Mouse (Mus musculus) cerebellum, postnatal 10 days (tissue): Measurements from ENCODE around the gene Gm10197.

Source experiments
- DNase-seq, 2 experiments: peaks; one replicate each; pipeline ENCODE4 v3.0.0; 2021; ENCODE audit warnings: mixed read lengths in 2 of 2

Gene Gm10197

GRCm38 (mm10) chr19:53393646-53394045 lies 22.1 kb upstream of the Gm10197 start:
- DNase-seq = no peak

- DNase-seq = peak in 1 of 2 experiments; percentile 25
Measured at GRCm38 (mm10) chr19:53392781-53393343, 21.3 kb upstream of the Gm10197 start.

- DNase-seq = peak in 1 of 2 experiments; percentile 33
Measured at GRCm38 (mm10) chr19:53391787-53392186, 20.2 kb upstream of the Gm10197 start.

DNA sequence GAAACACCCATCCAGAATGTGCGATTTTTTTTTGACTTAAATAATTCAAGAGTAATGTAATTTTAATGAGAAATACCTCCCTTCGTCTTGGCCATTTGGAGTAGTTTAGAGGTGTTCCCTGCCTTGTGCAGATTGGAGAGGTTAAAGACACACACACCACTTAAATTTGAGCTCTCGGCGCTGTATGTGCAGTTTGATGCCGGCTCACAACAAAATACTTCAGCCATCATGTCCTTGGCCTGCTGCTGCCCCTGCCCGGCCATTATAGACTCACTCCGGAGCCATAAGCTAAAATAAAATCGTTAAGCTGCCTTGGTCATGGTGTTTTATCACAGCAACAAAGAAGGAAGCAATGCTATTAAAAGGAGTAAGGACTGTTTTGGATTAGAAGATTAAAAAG lies 19.8 kb upstream of the Gm10197 start:
- DNase-seq = peak in 1 of 2 experiments; percentile 34

DNA sequence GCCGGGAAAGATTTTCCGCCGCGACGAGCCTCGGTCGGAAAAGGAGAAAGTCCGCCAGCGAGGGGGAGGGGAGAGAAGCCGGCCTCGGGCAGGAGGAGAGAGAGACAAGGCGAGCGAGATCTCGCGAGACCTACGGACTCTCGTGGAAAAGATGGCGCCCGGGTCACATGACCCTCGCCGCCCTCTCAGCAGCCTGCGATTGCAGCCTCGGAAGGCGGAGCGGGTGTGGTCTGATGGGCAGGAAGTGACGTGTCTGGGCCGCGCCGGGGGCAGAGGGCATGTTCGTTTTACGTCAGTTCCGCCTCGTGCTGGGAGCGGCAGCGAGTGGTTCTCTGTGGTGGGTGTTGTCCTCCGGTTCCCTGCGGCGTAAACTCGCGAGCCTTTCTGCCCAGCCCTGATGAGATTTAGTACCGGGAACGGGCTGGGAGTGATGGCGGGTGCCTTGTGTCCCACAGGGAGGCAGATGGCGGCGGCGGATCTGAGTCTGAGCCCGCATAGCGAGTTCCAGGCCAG lies 19.0 kb upstream of the Gm10197 start, which contains the start of gene Smndc1:
Gene Smndc1 (minus strand): TSS at position 84 of the 513 bp plus-strand sequence.
- peak; percentile 99 to 100 for DNase-seq

DNA sequence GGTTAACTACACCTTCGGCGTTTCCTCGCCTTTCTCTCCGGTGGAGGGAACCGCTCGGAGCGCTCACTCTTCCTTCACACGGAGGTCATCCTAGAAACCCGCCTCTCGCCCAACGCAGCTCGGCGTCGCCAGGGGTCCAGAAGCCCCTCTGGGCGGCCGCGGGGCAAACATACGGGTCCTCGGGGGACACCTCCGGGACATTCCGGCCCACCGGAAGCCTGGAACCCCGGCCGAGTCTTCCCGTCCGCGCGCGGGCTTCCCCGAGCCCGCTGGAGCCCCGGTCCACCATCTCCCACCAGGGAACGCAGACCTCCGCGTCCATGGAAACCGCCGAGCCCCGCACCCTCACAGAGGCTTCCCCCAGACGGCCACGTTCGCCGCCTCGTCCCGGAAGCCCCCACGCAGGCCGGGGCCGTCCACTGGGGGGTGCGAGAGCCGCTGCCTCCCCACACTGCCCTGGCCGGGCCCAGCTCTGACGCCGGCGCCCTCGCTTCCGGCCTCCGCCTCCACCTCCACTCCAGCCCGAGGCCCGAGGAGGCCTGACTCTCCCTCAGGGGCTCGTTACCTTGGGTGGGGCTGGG lies 18.4 kb upstream of the Gm10197 start:
- DNase-seq = no peak

- no peak for DNase-seq
Measured at GRCm38 (mm10) chr19:53389417-53389816, 17.9 kb upstream of the Gm10197 start.

GRCm38 (mm10) chr19:53383336-53383735 lies 11.8 kb upstream of the Gm10197 start:
- no peak for DNase-seq

DNA sequence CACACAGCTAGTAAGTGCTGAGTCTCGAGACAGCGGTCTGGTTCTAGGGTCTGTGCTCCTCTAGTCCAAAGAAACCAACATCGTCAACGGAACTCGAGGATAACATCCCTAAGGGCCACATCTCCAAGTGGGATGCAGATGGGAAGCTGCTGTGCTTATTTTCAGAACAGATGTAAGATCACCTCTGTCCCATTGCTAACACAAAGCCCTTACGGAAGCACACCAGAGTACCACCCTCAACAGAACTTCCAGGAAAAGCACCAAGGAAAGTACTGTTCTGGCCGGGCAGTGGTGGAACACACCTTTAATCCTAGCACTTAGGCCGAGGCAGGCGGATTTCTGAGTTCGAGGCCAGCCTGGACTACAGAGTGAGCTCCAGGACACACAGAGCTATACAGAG lies 6.9 kb upstream of the Gm10197 start:
- no peak for DNase-seq

- no peak for DNase-seq
Measured at GRCm38 (mm10) chr19:53377652-53378051, 6.1 kb upstream of the Gm10197 start.

GRCm38 (mm10) chr19:53375816-53376215 lies 4.2 kb upstream of the Gm10197 start:
- no peak for DNase-seq

DNA sequence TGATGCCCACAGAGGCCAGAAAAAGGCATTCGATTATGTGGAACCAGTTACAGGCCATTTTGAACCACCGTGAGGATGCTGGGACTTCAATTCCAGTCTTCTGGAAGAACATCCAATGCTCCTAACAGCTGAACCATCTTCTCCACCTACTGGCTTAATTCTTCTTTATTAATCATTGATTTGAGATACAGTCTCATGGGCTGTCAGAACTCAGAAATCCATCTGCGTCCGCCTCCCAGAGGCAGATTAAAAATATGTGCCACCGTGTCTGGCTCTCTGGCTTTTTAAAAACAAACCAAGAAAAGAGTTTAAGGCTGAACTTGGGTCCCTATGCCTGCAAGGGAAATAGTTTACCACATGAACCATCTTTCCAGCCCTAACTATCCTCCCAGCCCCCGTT lies 3.7 kb upstream of the Gm10197 start:
- DNase-seq = no peak

DNA sequence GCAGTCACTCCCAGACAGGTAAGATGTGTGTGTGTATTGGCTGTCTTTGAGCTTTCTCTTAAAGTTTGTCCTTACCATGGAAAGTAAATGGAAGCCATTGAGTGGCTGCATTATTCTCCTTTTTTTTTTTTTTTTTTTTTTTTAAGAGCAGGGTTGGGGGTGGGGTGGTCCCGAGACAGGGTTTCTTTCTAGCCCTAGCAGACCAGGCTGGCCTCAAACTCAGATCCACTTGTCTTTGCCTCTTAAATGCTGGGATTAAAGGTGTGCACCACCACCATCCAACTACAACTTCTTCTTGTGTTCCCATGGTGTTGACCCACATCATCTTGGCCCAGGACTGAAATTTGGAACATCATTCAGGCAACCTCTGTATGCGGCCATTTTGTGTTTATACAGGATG lies 2.0 kb upstream of the Gm10197 start:
- no peak for DNase-seq

DNA sequence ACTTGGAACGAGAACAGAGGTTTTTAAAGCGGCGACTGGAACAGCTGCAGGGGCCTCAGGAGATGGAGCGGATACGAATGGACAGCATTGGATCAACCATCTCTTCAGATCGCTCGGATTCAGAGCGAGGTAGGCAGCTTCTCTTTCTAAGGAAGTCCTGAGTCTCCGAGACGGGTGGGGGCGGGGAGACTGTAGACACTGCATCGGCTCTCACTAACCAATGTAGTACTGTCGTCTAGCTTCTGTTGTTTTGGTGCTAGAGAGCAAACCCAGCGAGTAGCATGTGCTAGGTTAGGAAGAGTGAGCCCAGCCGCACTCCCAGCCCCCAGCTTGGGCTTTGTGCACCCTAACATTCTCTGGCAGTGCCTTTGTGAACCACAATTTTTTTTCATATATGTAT lies 1.3 kb downstream of the Gm10197 start:
- no peak for DNase-seq

GRCm38 (mm10) chr19:53369469-53370043 lies 2.0 kb downstream of the Gm10197 start:
- DNase-seq = peak; percentile 93 to 96

- DNase-seq = no peak
Measured at GRCm38 (mm10) chr19:53366881-53367280, 4.7 kb downstream of the Gm10197 start.

GRCm38 (mm10) chr19:53366057-53366775 lies 5.3 kb downstream of the Gm10197 start:
- DNase-seq = no peak

DNA sequence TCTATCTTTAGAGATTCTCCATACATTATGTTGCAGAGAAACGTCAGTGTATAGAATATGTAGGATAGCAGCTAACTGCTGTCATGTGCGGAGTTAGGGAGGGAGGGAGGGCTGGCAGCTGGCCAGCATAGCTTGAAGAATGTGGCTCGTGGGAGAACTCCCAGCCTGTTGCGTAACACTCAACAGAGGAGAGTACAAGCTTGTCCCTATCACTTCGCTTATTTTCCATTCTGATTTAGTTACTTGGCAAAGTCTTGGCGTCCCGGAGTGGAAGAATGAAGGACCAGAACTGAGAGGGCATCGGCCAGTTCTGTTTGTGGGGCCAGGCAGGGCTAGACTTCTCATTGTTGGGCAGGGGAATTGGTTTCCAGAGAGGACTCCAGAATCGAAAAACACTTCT lies 6.6 kb downstream of the Gm10197 start:
- peak; percentile 65 to 71 for DNase-seq

DNA sequence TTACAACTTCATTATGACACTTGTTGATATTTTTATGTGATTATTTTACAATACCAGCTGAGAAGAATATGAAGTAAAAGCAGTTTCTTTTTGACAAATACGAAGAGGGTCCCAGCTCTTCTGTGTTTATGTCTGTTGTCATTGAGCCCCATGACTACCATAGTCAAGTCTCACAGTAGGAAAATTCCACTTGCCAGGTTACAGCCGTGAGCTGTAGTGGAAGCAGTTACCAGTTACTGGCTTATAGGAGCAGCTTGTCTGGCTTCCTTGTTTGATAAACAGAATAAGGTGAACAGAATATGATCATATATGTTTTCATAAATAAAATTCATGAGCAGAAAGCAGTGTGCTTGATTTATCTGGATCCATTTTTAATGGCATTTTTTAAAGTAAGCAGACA lies 7.0 kb downstream of the Gm10197 start:
- no peak for DNase-seq

DNA sequence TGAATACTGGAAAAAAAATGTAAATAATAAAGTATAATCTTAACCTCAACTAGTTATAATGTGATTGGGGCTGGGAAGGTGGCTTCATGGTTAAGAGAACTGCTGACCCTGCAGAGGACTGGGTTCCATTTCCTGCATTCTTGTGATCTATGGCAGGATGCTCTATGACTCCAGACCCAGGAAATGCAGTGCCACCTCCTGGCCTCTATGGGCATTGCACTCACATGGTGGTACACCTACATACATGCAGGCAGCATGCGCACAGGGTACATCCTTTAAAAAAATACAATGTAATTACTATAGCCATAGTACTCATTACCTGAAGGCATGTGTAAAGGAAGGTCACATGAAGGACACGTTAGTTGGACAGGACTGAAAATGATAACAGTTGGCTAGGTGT lies 8.6 kb downstream of the Gm10197 start:
- peak; percentile 78 to 85 for DNase-seq

DNA sequence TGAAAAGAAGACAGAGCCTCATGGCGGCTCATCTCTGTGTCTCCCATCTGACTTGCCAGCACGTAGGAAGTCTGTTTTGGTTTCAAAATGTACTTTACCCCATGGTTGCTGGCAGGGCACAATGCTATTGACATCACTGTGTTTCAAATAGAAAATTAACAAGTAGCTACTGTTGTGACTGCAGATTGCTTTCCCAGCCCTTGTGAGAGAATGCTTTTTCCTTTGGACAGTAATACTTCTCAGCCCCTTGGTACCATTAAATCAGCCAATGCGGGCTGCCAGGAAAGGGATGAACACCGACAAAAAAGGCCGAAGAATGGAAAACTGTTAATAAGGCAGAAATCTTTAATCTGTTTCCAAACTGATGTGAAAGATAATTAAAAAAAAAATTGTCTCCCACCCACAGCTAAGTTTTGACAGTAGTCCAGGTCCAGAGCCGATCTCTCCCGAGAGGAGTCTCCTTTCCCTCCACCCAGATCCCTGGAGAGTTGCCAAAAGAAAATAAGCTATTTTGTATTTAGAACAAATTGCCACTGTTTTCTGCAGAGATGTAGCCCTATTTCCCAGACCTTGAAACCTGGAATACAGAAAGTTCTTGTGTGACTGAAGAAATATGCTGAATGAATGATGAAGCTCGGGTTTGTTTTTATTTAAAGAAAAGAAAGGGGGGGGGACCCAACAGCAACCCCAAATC lies 11.2 kb downstream of the Gm10197 start:
- peak; percentile 74 to 78 for DNase-seq

GRCm38 (mm10) chr19:53359160-53360033 lies 12.2 kb downstream of the Gm10197 start:
- peak; percentile 98 for DNase-seq
